ENCODE assay signal across 8 mouse cellular contexts in the genomic region with DNA sequence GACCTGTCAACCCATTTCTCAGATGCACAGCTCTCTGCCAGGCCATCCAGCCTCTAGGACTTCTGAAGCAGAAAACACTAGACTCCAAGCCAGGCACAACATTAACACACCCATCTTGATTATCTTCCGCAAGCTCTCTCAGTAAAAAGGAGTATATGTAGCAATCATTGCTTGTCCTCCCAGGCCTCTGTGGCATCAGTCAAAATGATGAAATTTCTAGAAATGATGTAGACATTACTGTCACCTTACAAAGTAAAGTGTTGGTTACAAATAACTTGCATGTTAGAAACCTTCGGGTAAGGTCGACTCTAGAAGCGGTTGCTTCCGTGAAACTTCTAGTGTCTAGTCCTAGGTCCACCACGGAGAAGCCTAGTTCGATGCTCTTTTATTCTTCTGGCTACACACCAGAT. TPM values are rescaled to one million over a fixed set of nuclear protein-coding genes. Genes with fewer than 3 reads are reported as not detected.
DNase-seq lines count a peak whose midpoint lies in the region; ATAC-seq lines count a peak whose summit lies in the region.

No protein-coding gene starts in this region.

- intact Hi-C loops in heart, postnatal 14 days (cut with DNase I): loop anchor here (2.0 to 5.0 kb wide), 2 partner anchors 17 to 57 kb away; a partner anchor contains a TSS

- H3K4me1 ChIP-seq in heart, embryonic 13.5 days: peaks cover 28% of the 10 kb centered on the region
- peaks cover 29% of the 10 kb centered on the region for H3K4me1 ChIP-seq in hindbrain, embryonic 10.5 days (replicated peaks)
- peaks cover 30% of the 10 kb centered on the region for H3K4me1 ChIP-seq in midbrain, embryonic 10.5 days

- H3K36me3 ChIP-seq in heart, embryonic 13.5 days: peaks cover 30% of the 10 kb centered on the region
- peaks cover 33% of the 10 kb centered on the region for H3K36me3 ChIP-seq in hindbrain, embryonic 10.5 days
- peaks cover 35% of the 10 kb centered on the region for H3K36me3 ChIP-seq in midbrain, embryonic 10.5 days

- no peak for ATAC-seq in heart, embryonic 13.5 days (ENCODE audit: extremely low read depth, insufficient number of reproducible peaks, low FRiP score, low TSS enrichment)

- WGBS in heart, embryonic 13.5 days: 20% methylated on average over 7 of the region's 7 CpGs
- 38% methylated on average over 7 of the region's 7 CpGs for WGBS in hindbrain, embryonic 10.5 days
- WGBS in midbrain, embryonic 10.5 days: 36% methylated on average over 7 of the region's 7 CpGs

- H3K4me3 ChIP-seq in heart, embryonic 13.5 days: peak overlapping the region; percentile 83
- H3K4me3 ChIP-seq in hindbrain, embryonic 10.5 days: peak overlapping the region; percentile 84
- H3K4me3 ChIP-seq in midbrain, embryonic 10.5 days: peak overlapping the region; percentile 75

- peak overlapping the region; percentile 82 for H3K4me2 ChIP-seq in heart, embryonic 13.5 days

- DNase-seq in heart, postnatal 14 days: no peak
- DNase-seq in MN1 (ENCODE audit: low spot score): peak; percentile 62
- no peak for DNase-seq in hindbrain, embryonic 10.5 days (ENCODE audit: low spot score)
- DNase-seq in midbrain, embryonic 10.5 days (ENCODE audit: low spot score): no peak
- no peak for DNase-seq in frontal cortex, postnatal 36 days (ENCODE audit: low spot score in 2 of 2)
- DNase-seq in right cerebral cortex, adult 2 months (ENCODE audit: low spot score in 2 of 2): no peak
- DNase-seq in urinary bladder, postnatal 25 days (ENCODE audit: low spot score): no peak

- H3K9ac ChIP-seq in heart, embryonic 13.5 days: peak overlapping the region; percentile 95

- no peaks in the 10 kb centered on the region for H3K9me3 ChIP-seq in heart, embryonic 13.5 days
- H3K9me3 ChIP-seq in hindbrain, embryonic 10.5 days: no peaks in the 10 kb centered on the region
- no peaks in the 10 kb centered on the region for H3K9me3 ChIP-seq in midbrain, embryonic 10.5 days (replicated peaks)

- H3K27ac ChIP-seq in heart, embryonic 13.5 days (replicated peaks): peak overlapping the region; percentile 97
- peak overlapping the region; percentile 95 for H3K27ac ChIP-seq in hindbrain, embryonic 10.5 days
- H3K27ac ChIP-seq in midbrain, embryonic 10.5 days (replicated peaks): peak overlapping the region; percentile 92

- no peaks in the 10 kb centered on the region for H3K27me3 ChIP-seq in heart, embryonic 13.5 days (replicated peaks)
- H3K27me3 ChIP-seq in hindbrain, embryonic 10.5 days (ENCODE audit: insufficient read depth, poor library complexity, severe bottlenecking): no peaks in the 10 kb centered on the region
- H3K27me3 ChIP-seq in midbrain, embryonic 10.5 days (ENCODE audit: low read depth, poor library complexity, severe bottlenecking): no peaks in the 10 kb centered on the region

RNA-seq across cellular contexts. Expression of a gene that starts 0.7 kb away (rescaled TPM):
- 79.6 and 81.5 TPM in 2 replicates for polyA plus RNA-seq in heart, embryonic 13.5 days (2015; fragmentation: Nextera tagmentation; extraction: Ambion mirVana)
- 10 to 100 TPM; 74.4 to 76.0 TPM for total RNA-seq in heart, postnatal 14 days (2021)
- 57.7 and 69.0 TPM in 2 replicates for polyA plus RNA-seq in hindbrain, embryonic 10.5 days (2016; fragmentation: Nextera tagmentation; extraction: Ambion mirVana)
- 69.9 and 74.0 TPM in 2 replicates for polyA plus RNA-seq in midbrain, embryonic 10.5 days (2016; fragmentation: Nextera tagmentation; extraction: Ambion mirVana)

RNA-seq across cellular contexts. Expression of a gene that starts 1.3 kb away (rescaled TPM):
- 43.5 and 46.7 TPM in 2 replicates for polyA plus RNA-seq in heart, embryonic 13.5 days (2015; fragmentation: Nextera tagmentation; extraction: Ambion mirVana)
- 10 to 100 TPM; 29.2 to 30.0 TPM for total RNA-seq in heart, postnatal 14 days (2021)
- 85.6 and 98.1 TPM in 2 replicates for polyA plus RNA-seq in hindbrain, embryonic 10.5 days (2016; fragmentation: Nextera tagmentation; extraction: Ambion mirVana)
- polyA plus RNA-seq in midbrain, embryonic 10.5 days (2016; fragmentation: Nextera tagmentation; extraction: Ambion mirVana): 100 and 112 TPM in 2 replicates

RNA-seq across cellular contexts. Expression of a gene that starts 13.5 kb away (rescaled TPM):
- 18.9 and 20.4 TPM in 2 replicates for polyA plus RNA-seq in heart, embryonic 13.5 days (2015; fragmentation: Nextera tagmentation; extraction: Ambion mirVana)
- 1 to 10 TPM; 8.7 TPM for total RNA-seq in heart, postnatal 14 days (2021)
- polyA plus RNA-seq in hindbrain, embryonic 10.5 days (2016; fragmentation: Nextera tagmentation; extraction: Ambion mirVana): 37.8 and 46.0 TPM in 2 replicates
- 41.8 and 42.4 TPM in 2 replicates for polyA plus RNA-seq in midbrain, embryonic 10.5 days (2016; fragmentation: Nextera tagmentation; extraction: Ambion mirVana)

RNA-seq across cellular contexts. Expression of a gene that starts 40.4 kb away (rescaled TPM):
- 36.6 and 37.4 TPM in 2 replicates for polyA plus RNA-seq in heart, embryonic 13.5 days (2015; fragmentation: Nextera tagmentation; extraction: Ambion mirVana)
- total RNA-seq in heart, postnatal 14 days (2021): 10 to 100 TPM; 19.3 to 21.4 TPM
- polyA plus RNA-seq in hindbrain, embryonic 10.5 days (2016; fragmentation: Nextera tagmentation; extraction: Ambion mirVana): 52.6 and 78.7 TPM in 2 replicates
- polyA plus RNA-seq in midbrain, embryonic 10.5 days (2016; fragmentation: Nextera tagmentation; extraction: Ambion mirVana): 78.1 and 83.8 TPM in 2 replicates

RNA-seq across cellular contexts. Expression of a gene that starts 40.5 kb away (rescaled TPM):
- 229 and 256 TPM in 2 replicates for polyA plus RNA-seq in heart, embryonic 13.5 days (2015; fragmentation: Nextera tagmentation; extraction: Ambion mirVana)
- 100 to 1,000 TPM in 1 of 2 experiments, 10 to 100 TPM in 1; 99.9 to 105 TPM for total RNA-seq in heart, postnatal 14 days (2021)
- 371 and 420 TPM in 2 replicates for polyA plus RNA-seq in hindbrain, embryonic 10.5 days (2016; fragmentation: Nextera tagmentation; extraction: Ambion mirVana)
- polyA plus RNA-seq in midbrain, embryonic 10.5 days (2016; fragmentation: Nextera tagmentation; extraction: Ambion mirVana): 408 and 433 TPM in 2 replicates
